Mouse (Mus musculus) intestine, embryonic 14.5 days (tissue): ENCODE measurements at regions not wholly inside any gene's neighbourhood (a gene's known extent, or its start where the extent isn't known, plus 50 kb on each side); places are given as distances from the start of the nearest gene placed in this dataset.
A peak's percentile ranks its signal among the peaks of the same experiment; 100 is the strongest.

Experiments used
- ATAC-seq: fragments of 200-750 bp; cut with Nextera tagmentation; replicated peaks from 2 replicates; pipeline ENCODE4 v1.8.0; 2017; ENCODE audit warnings: low read depth, moderate number of reproducible peaks, moderate TSS enrichment, moderate library complexity; ENCODE audit not compliant: low FRiP score, low TSS enrichment
- DNase-seq: peaks from one replicate; pipeline ENCODE4 v3.0.0-alpha.2; 2018; ENCODE audit warnings: low spot score
- H3K27ac ChIP-seq: fragments of 300-500 bp; sonication (generic); 2 replicates; pipeline ENCODE4 v1.5.1; 2014; ENCODE audit warnings: low read depth, mild to moderate bottlenecking, control low read depth
- H3K27me3 ChIP-seq: fragments of 300-500 bp; sonication (generic); replicated peaks from 2 replicates; pipeline ENCODE4 v1.6.1; 2014; ENCODE audit warnings: low read length, control low read depth; ENCODE audit not compliant: control insufficient read depth, insufficient read depth
- H3K36me3 ChIP-seq: fragments of 300-500 bp; sonication (generic); 2 replicates; pipeline ENCODE4 v1.6.1; 2014; ENCODE audit warnings: low read length, control low read depth; ENCODE audit not compliant: control insufficient read depth, insufficient read depth
- H3K4me1 ChIP-seq: fragments of 300-500 bp; sonication (generic); replicated peaks from 2 replicates; pipeline ENCODE4 v1.6.1; 2014; ENCODE audit warnings: low read length, control low read depth, mixed read lengths; ENCODE audit not compliant: control insufficient read depth, insufficient read depth
- H3K4me2 ChIP-seq: fragments of 300-500 bp; sonication (generic); 2 replicates; pipeline ENCODE4 v1.6.1; 2014; ENCODE audit warnings: low read length
- H3K4me3 ChIP-seq: fragments of 300-500 bp; sonication (generic); 2 replicates; pipeline ENCODE4 v1.5.1; 2014; ENCODE audit warnings: low read depth, low read length, control low read depth, mixed read lengths
- H3K9ac ChIP-seq: fragments of 300-500 bp; sonication (generic); 2 replicates; pipeline ENCODE4 v1.6.1; 2014; ENCODE audit warnings: mild to moderate bottlenecking, low read length
- H3K9me3 ChIP-seq: fragments of 300-500 bp; sonication (generic); 2 replicates; pipeline ENCODE4 v1.6.1; 2016; ENCODE audit warnings: low read length, control low read depth; ENCODE audit not compliant: control insufficient read depth
- WGBS: fragments of 180-500 bp; shearing (Covaris S2); extraction: QIAGEN DNeasy Blood & Tissue Kit; methylation state at CpG from one replicate; pipeline ENCODE4 v1.1.7; 2014; 5-methylcytosine and 5-hydroxymethylcytosine counted together

GRCm38 (mm10) chr7:129441085-129441617 is 150.5 kb upstream of the Wdr11 start:
- Histone ChIP-seq H3K9ac (no peak overlapping the region), H3K4me3 (no peak overlapping the region), H3K4me2 (no peak overlapping the region), H3K36me3 (no peaks in the 10 kb centered on the region), H3K9me3 (no peaks in the 10 kb centered on the region), H3K27me3 (no peaks in the 10 kb centered on the region), H3K4me1 (no peaks in the 10 kb centered on the region), H3K27ac (no peak overlapping the region)
- ATAC-seq = no peak
- 45% methylated on average over 4 of the region's 4 CpGs for whole genome bisulfite sequencing
- DNase-seq = no peak

DNA sequence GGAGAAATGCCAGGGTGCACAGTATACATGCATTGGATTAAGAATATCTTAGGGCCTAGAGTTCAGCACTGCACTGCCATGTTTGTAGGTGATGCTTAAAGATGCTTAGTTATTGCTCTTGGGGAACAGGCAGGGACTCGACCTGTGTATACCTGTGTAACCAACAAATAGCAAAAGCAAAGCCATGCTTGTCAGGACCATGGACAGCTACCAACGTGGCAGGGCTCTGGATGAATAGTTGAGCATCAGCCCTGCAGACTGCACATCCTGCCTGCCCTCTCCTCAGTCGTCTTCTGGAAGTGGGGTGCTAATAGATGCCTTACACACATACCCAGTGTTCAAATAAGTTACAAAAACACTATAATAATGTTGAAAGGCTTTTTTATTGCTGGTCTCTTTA is 122.2 kb upstream of the Wdr11 start:
- no peak overlapping the region for H3K4me3 ChIP-seq
- no peak overlapping the region for H3K9ac ChIP-seq
- no peaks in the 10 kb centered on the region for H3K9me3 ChIP-seq
- 1% methylated on average over 3 of the region's 3 CpGs for WGBS
- H3K36me3 ChIP-seq = no peaks in the 10 kb centered on the region
- ATAC-seq = no peak
- no peaks in the 10 kb centered on the region for H3K27me3 ChIP-seq
- H3K4me1 ChIP-seq = no peaks in the 10 kb centered on the region
- H3K4me2 ChIP-seq = no peak overlapping the region
- H3K27ac ChIP-seq = no peak overlapping the region
- DNase-seq = peak; percentile 94

GRCm38 (mm10) chr7:129483736-129484135 is 107.9 kb upstream of the Wdr11 start:
- H3K36me3 ChIP-seq = no peaks in the 10 kb centered on the region

DNA sequence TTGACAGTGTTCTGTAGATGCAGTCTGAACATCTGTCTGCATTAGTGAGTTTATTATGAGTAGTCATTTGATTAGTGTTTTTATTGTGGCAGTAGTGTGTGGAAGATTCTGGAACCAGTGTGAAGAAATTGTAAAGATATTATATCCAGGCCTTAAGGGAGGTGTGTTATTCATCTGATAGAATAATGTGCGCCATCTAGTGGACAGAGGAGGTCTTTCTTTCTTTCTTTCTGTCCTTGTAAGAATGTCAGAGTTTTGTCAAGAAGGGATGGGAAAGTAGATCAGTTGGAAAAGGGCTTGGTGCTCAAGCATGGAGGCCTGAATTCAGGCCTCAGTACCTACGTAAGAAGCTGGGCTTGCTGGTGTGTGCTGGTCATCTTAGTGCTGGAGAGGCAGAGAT is 84.8 kb upstream of the Wdr11 start:
- 41% methylated on average over 2 of the region's 2 CpGs for WGBS
- Histone ChIP-seq H3K27ac (no peak overlapping the region), H3K9ac (no peak overlapping the region), H3K27me3 (no peaks in the 10 kb centered on the region), H3K4me2 (no peak overlapping the region), H3K4me1 (no peaks in the 10 kb centered on the region), H3K36me3 (no peaks in the 10 kb centered on the region), H3K4me3 (no peak overlapping the region), H3K9me3 (no peaks in the 10 kb centered on the region)
- ATAC-seq (no peak), DNase-seq (no peak)

More at GRCm38 (mm10) chr7:129483736-129484135, 107.9 kb upstream of the Wdr11 start:
- Histone ChIP-seq H3K9ac (no peak overlapping the region), H3K4me3 (no peak overlapping the region), H3K4me2 (no peak overlapping the region), H3K27me3 (no peaks in the 10 kb centered on the region), H3K4me1 (no peaks in the 10 kb centered on the region), H3K9me3 (no peaks in the 10 kb centered on the region), H3K27ac (no peak overlapping the region)
- 80% methylated on average over 5 of the region's 5 CpGs for whole genome bisulfite sequencing
- DNase-seq = no peak
- no peak for ATAC-seq

DNA sequence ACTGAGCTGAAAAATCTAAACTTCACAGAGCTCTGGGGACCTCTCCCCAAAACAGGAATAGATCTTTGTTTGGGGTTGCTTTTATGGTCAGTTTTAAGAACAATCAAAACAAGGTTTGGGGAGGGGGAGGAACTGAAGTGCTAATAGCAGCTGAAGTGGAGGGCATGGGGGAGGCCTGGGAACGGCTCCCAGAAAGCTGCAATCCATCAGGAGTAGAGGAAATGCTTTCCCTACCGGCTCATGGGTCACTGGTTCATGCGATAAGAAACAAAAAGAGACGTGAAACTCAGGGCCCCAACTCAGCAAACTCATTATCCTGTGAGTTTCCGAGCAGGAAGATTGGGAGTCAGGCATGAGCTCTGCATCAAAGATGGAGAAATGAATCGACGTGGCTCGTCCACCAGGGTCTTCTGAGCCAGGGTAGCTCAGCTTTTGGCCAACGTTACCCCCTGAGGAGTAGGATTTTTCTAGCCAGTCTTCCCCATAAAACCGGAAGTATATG is 82.0 kb upstream of the Wdr11 start:
- no peaks in the 10 kb centered on the region for H3K36me3 ChIP-seq
- no peak overlapping the region for H3K4me2 ChIP-seq
- no peaks in the 10 kb centered on the region for H3K4me1 ChIP-seq
- no peak for ATAC-seq
- H3K9ac ChIP-seq = no peak overlapping the region
- H3K27me3 ChIP-seq = no peaks in the 10 kb centered on the region
- H3K27ac ChIP-seq = no peak overlapping the region
- H3K4me3 ChIP-seq = no peak overlapping the region
- DNase-seq = no peak
- no peaks in the 10 kb centered on the region for H3K9me3 ChIP-seq
- WGBS = 41% methylated on average over 10 of the region's 10 CpGs

DNA sequence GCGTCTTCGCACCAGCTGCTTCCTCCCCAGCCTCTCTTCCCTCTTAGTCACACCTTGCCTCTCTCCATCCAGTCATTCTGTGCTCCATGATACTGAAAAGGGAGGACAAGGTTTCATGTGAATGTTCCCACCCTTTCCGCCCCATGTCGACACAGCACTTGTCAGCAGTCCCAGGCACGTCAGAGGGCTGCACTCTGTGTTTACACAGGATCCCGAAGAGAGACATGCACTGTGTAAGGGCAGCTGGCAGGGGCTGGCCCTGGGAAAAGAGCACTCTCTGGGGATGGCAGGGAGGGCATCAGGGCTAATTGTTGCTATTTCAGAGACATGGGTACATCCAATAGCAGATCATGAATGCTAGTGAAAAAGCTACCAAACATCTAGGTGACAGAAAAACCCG is 77.0 kb upstream of the Wdr11 start:
- Histone ChIP-seq H3K36me3 (no peaks in the 10 kb centered on the region), H3K9ac (no peak overlapping the region), H3K9me3 (no peaks in the 10 kb centered on the region), H3K4me2 (no peak overlapping the region), H3K27ac (no peak overlapping the region), H3K4me1 (no peaks in the 10 kb centered on the region), H3K27me3 (no peaks in the 10 kb centered on the region), H3K4me3 (no peak overlapping the region)
- WGBS = 35% methylated on average over 7 of the region's 7 CpGs
- ATAC-seq (no peak), DNase-seq (no peak)

DNA sequence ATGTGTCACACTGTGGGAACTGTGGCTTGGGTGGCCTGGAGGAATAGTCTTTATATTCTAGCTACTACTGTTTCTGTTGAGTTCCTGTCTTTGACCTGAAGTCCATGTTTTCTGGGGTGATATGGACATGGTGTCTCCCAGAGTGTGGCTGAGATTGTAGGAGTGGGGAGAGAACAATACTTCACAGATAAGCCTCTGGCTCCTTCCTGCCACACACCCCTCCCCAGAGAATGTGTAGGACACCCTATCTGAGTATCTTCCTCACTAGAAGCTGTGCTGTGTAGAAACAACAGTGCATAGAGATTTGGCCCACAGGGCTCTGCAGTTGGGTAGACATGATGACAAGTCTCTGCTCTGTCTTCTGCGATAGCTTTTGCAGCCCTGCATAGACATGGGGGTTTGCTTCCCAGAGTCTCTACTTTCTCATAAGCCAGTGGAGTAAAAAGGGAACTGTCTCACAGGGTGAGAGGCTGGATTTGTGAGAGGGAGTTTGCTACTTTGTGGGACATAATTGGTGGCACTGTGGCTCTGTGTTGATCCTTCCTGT is 67.2 kb upstream of the Wdr11 start:
- no peak for DNase-seq
- ATAC-seq = no peak
- WGBS = 96% methylated on average over 1 of the region's 1 CpGs

DNA sequence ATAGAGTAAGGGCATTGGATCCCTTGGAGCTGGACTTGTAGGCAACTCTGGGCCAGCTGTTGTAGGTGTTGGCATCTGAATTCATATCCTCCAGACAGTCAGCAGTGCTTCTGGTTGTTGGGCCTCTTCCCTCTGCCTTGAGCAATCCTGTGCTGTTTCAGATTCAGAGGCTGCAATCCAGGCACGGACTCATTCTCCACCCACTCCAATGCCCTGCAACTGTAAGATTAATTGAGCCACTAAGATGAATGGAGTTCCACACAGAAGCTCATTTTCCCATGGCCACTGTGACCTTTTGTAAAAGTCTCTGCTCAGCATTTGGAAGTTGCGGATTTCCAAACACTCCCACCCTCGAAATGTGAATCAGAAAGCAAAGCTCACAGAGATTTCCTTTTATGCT is 65.7 kb upstream of the Wdr11 start:
- no peak overlapping the region for H3K27ac ChIP-seq
- H3K9ac ChIP-seq = no peak overlapping the region
- H3K27me3 ChIP-seq = no peaks in the 10 kb centered on the region
- ATAC-seq (no peak), DNase-seq (no peak)
- H3K4me2 ChIP-seq = no peak overlapping the region
- H3K9me3 ChIP-seq = no peaks in the 10 kb centered on the region
- H3K4me1 ChIP-seq = no peaks in the 10 kb centered on the region
- WGBS = 49% methylated on average over 3 of the region's 3 CpGs
- H3K4me3 ChIP-seq = no peak overlapping the region
- H3K36me3 ChIP-seq = no peaks in the 10 kb centered on the region

More for the DNA sequence above, 67.2 kb upstream of the Wdr11 start:
- Histone ChIP-seq H3K36me3 (no peaks in the 10 kb centered on the region), H3K27ac (no peak overlapping the region), H3K4me2 (no peak overlapping the region), H3K4me3 (no peak overlapping the region), H3K4me1 (no peaks in the 10 kb centered on the region), H3K27me3 (no peaks in the 10 kb centered on the region), H3K9ac (no peak overlapping the region), H3K9me3 (no peaks in the 10 kb centered on the region)

DNA sequence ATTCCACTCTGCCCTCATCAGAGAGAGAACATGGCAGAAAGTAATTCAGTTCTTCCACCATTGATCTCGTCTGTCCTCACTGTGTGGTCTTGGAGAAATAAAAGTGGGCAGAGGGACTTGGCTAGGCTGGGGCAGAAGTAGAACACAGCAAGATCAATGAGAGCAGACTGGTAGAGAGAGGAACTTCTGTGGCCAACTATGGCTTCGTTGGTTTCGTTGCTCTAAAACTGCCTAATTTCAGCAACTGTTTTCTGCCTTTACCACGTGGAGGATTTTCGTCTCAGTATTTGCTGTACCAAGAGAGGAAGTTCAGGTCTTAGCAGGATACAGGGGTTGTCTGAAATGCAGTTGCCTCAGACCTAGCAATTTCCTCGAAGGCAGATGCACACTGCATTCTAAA is 63.4 kb upstream of the Wdr11 start:
- no peaks in the 10 kb centered on the region for H3K9me3 ChIP-seq
- H3K4me2 ChIP-seq = no peak overlapping the region
- no peaks in the 10 kb centered on the region for H3K27me3 ChIP-seq
- DNase-seq (no peak), ATAC-seq (no peak)
- 58% methylated on average over 6 of the region's 6 CpGs for WGBS
- H3K4me1 ChIP-seq = no peaks in the 10 kb centered on the region
- H3K4me3 ChIP-seq = no peak overlapping the region
- H3K9ac ChIP-seq = no peak overlapping the region
- no peaks in the 10 kb centered on the region for H3K36me3 ChIP-seq
- H3K27ac ChIP-seq = no peak overlapping the region
